In the genomic region with DNA sequence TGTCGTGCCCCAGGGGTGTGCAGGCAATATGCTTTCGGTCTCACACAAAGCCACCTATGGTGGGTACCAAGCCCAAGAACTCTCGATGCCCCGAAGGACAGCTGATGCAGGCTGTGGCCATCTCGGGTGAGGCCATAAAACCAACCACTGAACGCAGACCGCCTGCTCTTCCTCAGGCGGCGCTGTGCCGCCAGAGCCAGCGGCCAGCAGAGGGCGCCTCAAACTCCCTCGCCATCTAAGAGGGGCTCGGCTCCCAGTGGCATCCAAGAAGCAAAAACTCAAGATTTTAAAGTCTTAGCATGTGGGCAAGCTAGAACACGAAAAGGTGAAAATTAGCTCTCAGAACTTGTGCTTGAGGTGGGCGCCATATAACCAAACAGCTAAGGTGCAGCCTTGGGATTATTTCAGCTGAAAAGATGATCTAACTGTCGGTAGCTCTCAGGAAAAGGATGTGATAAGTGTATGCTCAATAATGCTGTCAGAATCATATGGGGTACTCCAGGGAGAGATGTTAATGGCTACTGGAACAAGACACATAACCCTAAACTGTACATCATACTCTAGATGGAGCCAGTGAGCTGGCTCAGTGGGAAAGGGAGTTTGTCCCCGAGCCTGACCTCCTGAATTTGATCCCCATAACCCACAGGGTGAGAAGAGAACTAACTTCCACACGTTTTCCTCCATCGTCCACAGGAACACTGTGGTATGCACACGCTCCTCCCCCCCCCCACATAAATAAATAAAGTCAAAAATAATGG, we compare ENCODE assay signal across 9 mouse cellular contexts. TPM values are rescaled to one million over a fixed set of nuclear protein-coding genes. Genes with fewer than 3 reads are reported as not detected.
DNase-seq lines count a peak whose midpoint lies in the region; ATAC-seq and TF ChIP-seq lines count a peak whose summit lies in the region.
"Had no signal": no experiment of that assay in that cellular context is flagged by ENCODE, and none has a peak within 500 bp of the region (broad histone marks: within the 10 kb centered on the region; RNA-seq: fewer than 3 reads in every experiment).

No protein-coding gene starts in this region.

- peaks cover 21% of the 10 kb centered on the region for H3K4me1 ChIP-seq in intestine, embryonic 14.5 days (replicated peaks; ENCODE audit: control insufficient read depth, insufficient read depth, low read length)
- H3K4me1 ChIP-seq in intestine, embryonic 16.5 days (ENCODE audit: control insufficient read depth, insufficient read depth, low read length), result peaks cover 13% of the 10 kb centered on the region
- H3K4me1 ChIP-seq in embryonic facial prominence, embryonic 10.5 days, result peaks cover 47% of the 10 kb centered on the region
- peaks cover 21% of the 10 kb centered on the region for H3K4me1 ChIP-seq in stomach, embryonic 15.5 days

- DNase-seq in intestine, embryonic 14.5 days (ENCODE audit: low spot score), result peak; percentile 84
- peak; percentile 73 for DNase-seq in adrenal gland, postnatal 14 days
- peak; percentile 83 for DNase-seq in embryonic facial prominence, embryonic 10.5 days (ENCODE audit: low spot score)
- DNase-seq in heart, postnatal 14 days, result peak; percentile 63 to 75
- DNase-seq in left cerebral cortex, adult 2 months (ENCODE audit: extremely low spot score in 1 of 2, low spot score in 2 of 2), result peak; percentile 58 to 72

- H3K4me2 ChIP-seq in intestine, embryonic 14.5 days (ENCODE audit: low read length), result 0 out of 2 replicates have a peak overlapping the region, but pooled peaks have one; percentile 20
- H3K4me2 ChIP-seq in intestine, embryonic 16.5 days (ENCODE audit: low read depth, low read length), result no peak overlapping the region
- H3K4me2 ChIP-seq in stomach, embryonic 15.5 days, result peak overlapping the region; percentile 34
- H3K4me2 ChIP-seq: midbrain, embryonic 12.5 days had no signal

- no peak overlapping the region for H3K27ac ChIP-seq in intestine, embryonic 14.5 days (ENCODE audit: low read depth)
- no peak overlapping the region for H3K27ac ChIP-seq in intestine, embryonic 16.5 days (ENCODE audit: low read length)
- no peak overlapping the region for H3K27ac ChIP-seq in embryonic facial prominence, embryonic 10.5 days (replicated peaks)
- no peak overlapping the region for H3K27ac ChIP-seq in left cerebral cortex, adult 2 months
- H3K27ac ChIP-seq in stomach, embryonic 15.5 days, result no peak overlapping the region
- H3K27ac ChIP-seq: midbrain, embryonic 12.5 days had no signal

- H3K9ac ChIP-seq in intestine, embryonic 14.5 days (ENCODE audit: low read length), result no peak overlapping the region
- H3K9ac ChIP-seq in intestine, embryonic 16.5 days (ENCODE audit: low read depth, low read length), result no peak overlapping the region
- no peak overlapping the region for H3K9ac ChIP-seq in stomach, embryonic 15.5 days
- H3K9ac ChIP-seq: midbrain, embryonic 12.5 days had no signal

- WGBS in intestine, embryonic 14.5 days, result 14% methylated on average over 21 of the region's 21 CpGs
- WGBS in intestine, embryonic 16.5 days, result 12% methylated on average over 21 of the region's 21 CpGs
- WGBS in embryonic facial prominence, embryonic 10.5 days, result 13% methylated on average over 21 of the region's 21 CpGs
- WGBS in stomach, embryonic 15.5 days, result 14% methylated on average over 21 of the region's 21 CpGs

- ATAC-seq in intestine, embryonic 14.5 days (replicated peaks; ENCODE audit: low FRiP score, low TSS enrichment, low read depth), result 0 out of 2 replicates have a peak, but pooled peaks have one; percentile 38
- ATAC-seq in intestine, embryonic 16.5 days, result no peak
- ATAC-seq in megakaryocyte progenitor cell, adult 5-6 weeks (replicated peaks; ENCODE audit: poor library complexity), result peak; percentile 71
- no peak for ATAC-seq in stomach, embryonic 15.5 days (ENCODE audit: insufficient read depth, low FRiP score, low read depth)

- peaks cover 17% of the 10 kb centered on the region for H3K27me3 ChIP-seq in intestine, embryonic 14.5 days (replicated peaks; ENCODE audit: control insufficient read depth, insufficient read depth, low read length)
- H3K27me3 ChIP-seq in intestine, embryonic 16.5 days (replicated peaks; ENCODE audit: control insufficient read depth, insufficient read depth, low read length), result peaks cover 9% of the 10 kb centered on the region; the same call in 1 of the 2 replicates
- peaks cover 65% of the 10 kb centered on the region for H3K27me3 ChIP-seq in embryonic facial prominence, embryonic 10.5 days (replicated peaks; ENCODE audit: low read depth, poor library complexity, severe bottlenecking)
- peaks cover 16% of the 10 kb centered on the region for H3K27me3 ChIP-seq in stomach, embryonic 15.5 days (replicated peaks)

- intact Hi-C loops in heart, postnatal 14 days (cut with DNase I), result loop anchor here (2.0 to 5.0 kb wide), 2 partner anchors 122 to 402 kb away; a partner anchor contains a TSS
- intact Hi-C loops in left cerebral cortex, adult 2 months (cut with DNase I), result loop anchor here (1.0 kb wide), 1 partner anchor 123 kb away; no protein-coding TSS in a partner anchor

- no peaks in the 10 kb centered on the region for H3K9me3 ChIP-seq in intestine, embryonic 14.5 days (ENCODE audit: control insufficient read depth, low read length)
- H3K9me3 ChIP-seq in intestine, embryonic 16.5 days (ENCODE audit: control insufficient read depth, low read length), result no peaks in the 10 kb centered on the region
- no peaks in the 10 kb centered on the region for H3K9me3 ChIP-seq in embryonic facial prominence, embryonic 10.5 days
- no peaks in the 10 kb centered on the region for H3K9me3 ChIP-seq in stomach, embryonic 15.5 days
- H3K9me3 ChIP-seq: midbrain, embryonic 12.5 days had no signal

- no peak overlapping the region for H3K4me3 ChIP-seq in intestine, embryonic 14.5 days (ENCODE audit: low read depth, low read length)
- H3K4me3 ChIP-seq in intestine, embryonic 16.5 days (ENCODE audit: low read length), result no peak overlapping the region
- H3K4me3 ChIP-seq in embryonic facial prominence, embryonic 10.5 days, result peak overlapping the region; percentile 21
- no peak overlapping the region for H3K4me3 ChIP-seq in left cerebral cortex, adult 2 months
- no peak overlapping the region for H3K4me3 ChIP-seq in stomach, embryonic 15.5 days (replicated peaks)
- H3K4me3 ChIP-seq: midbrain, embryonic 12.5 days had no signal

- no peaks in the 10 kb centered on the region for H3K36me3 ChIP-seq in intestine, embryonic 14.5 days (ENCODE audit: control insufficient read depth, insufficient read depth, low read length)
- no peaks in the 10 kb centered on the region for H3K36me3 ChIP-seq in intestine, embryonic 16.5 days (ENCODE audit: control insufficient read depth, insufficient read depth, low read length)
- no peaks in the 10 kb centered on the region for H3K36me3 ChIP-seq in embryonic facial prominence, embryonic 10.5 days (replicated peaks)
- H3K36me3 ChIP-seq in stomach, embryonic 15.5 days, result no peaks in the 10 kb centered on the region

- TF ChIP-seq CTCF in left cerebral cortex, adult 2 months (IDR thresholded peaks at IDR 0.05), result peak; percentile 92

RNA-seq across cellular contexts. Expression of a gene that starts 4.0 kb away (rescaled TPM):
- polyA plus RNA-seq in intestine, embryonic 14.5 days (2014; fragmentation: Nextera tagmentation; extraction: Ambion mirVana), result 0.72 and 1.5 TPM in 2 replicates
- 0.45 and 0.64 TPM in 2 replicates for polyA plus RNA-seq in intestine, embryonic 16.5 days (2015; fragmentation: Nextera tagmentation; extraction: Ambion mirVana)
- not detected in 2 replicates for total RNA-seq in adrenal gland, postnatal 14 days (2021)
- polyA plus RNA-seq in embryonic facial prominence, embryonic 10.5 days (2016; fragmentation: Nextera tagmentation; extraction: Ambion mirVana), result 3.0 and 3.2 TPM in 2 replicates
- total RNA-seq in heart, postnatal 14 days (2021), result not detected
- total RNA-seq in left cerebral cortex, adult 2 months (2021), result not detected
- not detected in 2 replicates for total RNA-seq in megakaryocyte progenitor cell, adult 5-6 weeks (2015)
- not detected in 2 replicates for total RNA-seq in megakaryocyte progenitor cell, adult 5-6 weeks (2017)
- polyA plus RNA-seq in stomach, embryonic 15.5 days (2015; fragmentation: Nextera tagmentation; extraction: Ambion mirVana), result 0.64 and 0.66 TPM in 2 replicates

RNA-seq across cellular contexts. Expression of a gene that starts 23.5 kb away (rescaled TPM):
- polyA plus RNA-seq in intestine, embryonic 14.5 days (2014; fragmentation: Nextera tagmentation; extraction: Ambion mirVana), result 9.2 and 10.4 TPM in 2 replicates
- polyA plus RNA-seq in intestine, embryonic 16.5 days (2015; fragmentation: Nextera tagmentation; extraction: Ambion mirVana), result 3.6 TPM in 2 replicates
- 5.0 and 5.8 TPM in 2 replicates for total RNA-seq in adrenal gland, postnatal 14 days (2021)
- 20.8 and 21.6 TPM in 2 replicates for polyA plus RNA-seq in embryonic facial prominence, embryonic 10.5 days (2016; fragmentation: Nextera tagmentation; extraction: Ambion mirVana)
- total RNA-seq in heart, postnatal 14 days (2021), result 1 to 10 TPM; 2.9 to 3.0 TPM
- 10 to 100 TPM; 15.4 to 18.2 TPM for total RNA-seq in left cerebral cortex, adult 2 months (2021)
- total RNA-seq in megakaryocyte progenitor cell, adult 5-6 weeks (2015), result not detected in 2 replicates
- total RNA-seq in megakaryocyte progenitor cell, adult 5-6 weeks (2017), result not detected in 2 replicates
- polyA plus RNA-seq in stomach, embryonic 15.5 days (2015; fragmentation: Nextera tagmentation; extraction: Ambion mirVana), result 5.6 TPM in 2 replicates

RNA-seq across cellular contexts. Expression of a gene that starts 35.7 kb away (rescaled TPM):
- 0.23 and 0.32 TPM in 2 replicates for polyA plus RNA-seq in intestine, embryonic 14.5 days (2014; fragmentation: Nextera tagmentation; extraction: Ambion mirVana)
- 1.1 TPM in 2 replicates for polyA plus RNA-seq in intestine, embryonic 16.5 days (2015; fragmentation: Nextera tagmentation; extraction: Ambion mirVana)
- total RNA-seq in adrenal gland, postnatal 14 days (2021), result 0.11 TPM in 1 of 2 replicates, not detected in the other
- 0.06 and 0.18 TPM in 2 replicates for polyA plus RNA-seq in embryonic facial prominence, embryonic 10.5 days (2016; fragmentation: Nextera tagmentation; extraction: Ambion mirVana)
- not detected for total RNA-seq in heart, postnatal 14 days (2021)
- not detected for total RNA-seq in left cerebral cortex, adult 2 months (2021)
- not detected in 2 replicates for total RNA-seq in megakaryocyte progenitor cell, adult 5-6 weeks (2015)
- not detected in 2 replicates for total RNA-seq in megakaryocyte progenitor cell, adult 5-6 weeks (2017)
- polyA plus RNA-seq in stomach, embryonic 15.5 days (2015; fragmentation: Nextera tagmentation; extraction: Ambion mirVana), result 0.37 and 0.59 TPM in 2 replicates

RNA-seq across cellular contexts. Expression of a gene that starts 38.2 kb away (rescaled TPM):
- 66.3 and 75.7 TPM in 2 replicates for polyA plus RNA-seq in intestine, embryonic 14.5 days (2014; fragmentation: Nextera tagmentation; extraction: Ambion mirVana)
- polyA plus RNA-seq in intestine, embryonic 16.5 days (2015; fragmentation: Nextera tagmentation; extraction: Ambion mirVana), result 63.5 and 67.2 TPM in 2 replicates
- total RNA-seq in adrenal gland, postnatal 14 days (2021), result 26.2 and 27.8 TPM in 2 replicates
- polyA plus RNA-seq in embryonic facial prominence, embryonic 10.5 days (2016; fragmentation: Nextera tagmentation; extraction: Ambion mirVana), result 91.0 and 93.5 TPM in 2 replicates
- 10 to 100 TPM; 22.2 to 25.1 TPM for total RNA-seq in heart, postnatal 14 days (2021)
- 100 to 1,000 TPM; 164 to 173 TPM for total RNA-seq in left cerebral cortex, adult 2 months (2021)
- 45.9 and 49.3 TPM in 2 replicates for total RNA-seq in megakaryocyte progenitor cell, adult 5-6 weeks (2015)
- 30.6 and 32.2 TPM in 2 replicates for total RNA-seq in megakaryocyte progenitor cell, adult 5-6 weeks (2017)
- 53.2 and 56.2 TPM in 2 replicates for polyA plus RNA-seq in stomach, embryonic 15.5 days (2015; fragmentation: Nextera tagmentation; extraction: Ambion mirVana)

Comparison
In these comparisons a context has a peak if more than half of its experiments do, and no peak if none do; other contexts are left out.
1. ATAC-seq: peak in intestine, embryonic 14.5 days (single experiment) and megakaryocyte progenitor cell, adult 5-6 weeks (single experiment); none in intestine, embryonic 16.5 days (single experiment) and stomach, embryonic 15.5 days (single experiment).
2. Peak in every context shown above with its lines, with median percentiles within 50 percentile points of each other: DNase-seq.